Mouse (Mus musculus) right cerebral cortex, adult 2 months (tissue): ENCODE measurements around the gene Nol11.
"Not testable (repeated sequence)": the region's sequence is repeated elsewhere in the genome, so short reads cannot be mapped to it uniquely, and the experiment has no call there.

ENCODE experiments used
- DNase-seq, 2 experiments: peaks; one replicate each; pipeline ENCODE4 v3.0.0; 2021 to 2022; ENCODE audit warnings: low spot score in 2 of 2

Gene Nol11

GRCm38 (mm10) chr11:107155292-107155691 is 33.9 kb downstream of the Nol11 start:
- no peak for DNase-seq

DNA sequence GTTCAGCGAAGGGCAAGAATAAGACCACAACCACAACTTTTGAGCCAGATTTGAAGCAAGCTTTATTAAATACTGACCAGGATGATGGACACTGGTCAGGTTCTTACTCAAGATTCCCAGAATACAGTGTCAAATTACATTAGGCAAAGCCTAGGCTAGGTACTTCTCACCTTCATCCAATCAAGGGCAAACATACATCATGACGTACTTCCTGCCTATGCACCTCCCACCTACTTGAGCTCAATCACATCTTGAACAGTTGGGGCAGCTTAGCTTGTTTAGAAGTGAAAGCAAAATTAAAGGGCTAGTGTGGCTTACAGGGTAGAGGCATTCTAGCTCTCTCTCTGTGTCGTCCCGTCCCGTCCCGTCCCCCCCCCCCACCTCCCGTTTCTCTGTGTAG is 34.8 kb downstream of the Nol11 start:
- no peak for DNase-seq

DNA sequence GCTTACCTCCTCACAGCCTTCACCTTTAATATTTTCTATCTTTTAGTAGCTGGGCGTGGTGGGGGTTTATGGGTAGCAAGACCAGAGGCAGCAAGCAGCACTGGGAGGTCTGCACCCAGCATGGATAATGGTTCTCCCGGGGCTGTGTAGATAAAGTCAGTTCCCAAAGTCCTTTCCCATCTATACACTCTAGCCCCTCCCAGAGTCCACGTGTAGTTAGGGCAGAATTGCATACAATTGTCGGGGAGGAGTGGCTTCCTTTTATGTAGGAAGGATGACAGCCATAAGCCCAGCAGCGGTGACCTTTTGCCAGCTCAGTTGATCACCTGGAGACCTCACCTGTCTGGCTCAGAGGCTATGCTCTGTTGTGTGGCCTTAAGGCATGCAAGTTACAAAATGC is 35.5 kb downstream of the Nol11 start:
- no peak for DNase-seq

- no peak for DNase-seq
Measured at GRCm38 (mm10) chr11:107151809-107152208, 37.4 kb downstream of the Nol11 start.

GRCm38 (mm10) chr11:107143956-107144355 is 45.2 kb downstream of the Nol11 start:
- not testable (repeated sequence) for DNase-seq

DNA sequence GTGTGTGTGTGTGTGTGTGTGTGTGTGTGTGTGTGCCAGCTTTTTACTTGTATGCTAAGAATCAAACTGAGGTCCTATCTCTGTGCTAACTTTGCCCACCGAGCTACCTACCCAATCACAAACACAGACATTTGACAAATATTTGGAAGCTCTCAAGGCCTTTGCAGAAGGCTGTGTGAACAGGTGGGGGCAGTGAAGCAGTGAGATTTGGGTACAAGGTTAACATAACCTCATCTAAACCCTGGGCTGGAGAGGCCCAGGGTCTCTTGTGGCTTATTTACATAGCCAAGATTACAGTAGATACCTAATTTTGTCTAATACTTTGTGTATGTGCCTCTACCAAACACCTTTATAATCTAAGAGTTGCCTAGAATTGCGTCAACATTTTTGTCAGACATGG is 46.8 kb downstream of the Nol11 start:
- no peak for DNase-seq

GRCm38 (mm10) chr11:107140756-107141155 is 48.4 kb downstream of the Nol11 start:
- no peak for DNase-seq

DNA sequence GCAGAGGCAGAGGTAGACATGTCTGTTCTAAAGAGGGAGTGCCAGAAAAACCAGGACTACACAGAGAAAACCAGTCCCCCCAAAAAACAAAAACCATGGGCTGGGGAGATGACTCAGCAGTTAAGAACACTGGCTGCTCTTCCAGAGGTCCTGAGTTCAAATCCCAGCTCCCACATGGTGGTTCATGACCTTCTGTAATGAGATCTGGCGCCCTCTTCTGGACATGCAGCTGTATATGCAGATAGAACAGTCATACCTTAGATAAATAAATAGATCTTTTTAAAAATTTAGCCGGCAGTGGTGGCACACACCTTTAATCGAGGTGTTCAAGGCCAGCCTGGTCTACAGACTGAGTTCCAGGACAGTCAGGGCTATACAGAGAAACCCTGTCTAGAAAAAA is 50.5 kb downstream of the Nol11 start:
- no peak for DNase-seq

- DNase-seq = no peak
Measured at GRCm38 (mm10) chr11:107137593-107137992, 51.6 kb downstream of the Nol11 start.

GRCm38 (mm10) chr11:107136458-107136857 is 52.7 kb downstream of the Nol11 start:
- not testable (repeated sequence) for DNase-seq

DNA sequence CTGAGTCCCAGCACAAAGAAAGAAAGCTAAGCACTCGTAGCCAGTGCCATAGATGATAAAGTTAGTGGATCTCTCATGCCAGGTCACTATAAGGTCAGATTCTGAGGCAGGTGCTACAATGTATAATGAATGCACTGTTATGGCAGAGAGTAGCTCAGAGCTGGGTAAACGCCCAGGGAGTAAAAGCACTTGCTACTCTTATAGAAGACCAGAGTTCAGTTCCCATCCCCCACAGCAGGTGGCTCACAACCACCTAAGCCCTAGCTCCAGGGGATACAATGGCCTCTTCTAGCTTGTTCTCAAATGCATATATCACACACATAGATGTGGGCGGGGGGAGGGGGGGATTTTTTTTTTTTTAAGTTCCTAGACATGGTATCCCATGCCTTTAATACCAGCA is 53.4 kb downstream of the Nol11 start:
- DNase-seq = no peak

DNA sequence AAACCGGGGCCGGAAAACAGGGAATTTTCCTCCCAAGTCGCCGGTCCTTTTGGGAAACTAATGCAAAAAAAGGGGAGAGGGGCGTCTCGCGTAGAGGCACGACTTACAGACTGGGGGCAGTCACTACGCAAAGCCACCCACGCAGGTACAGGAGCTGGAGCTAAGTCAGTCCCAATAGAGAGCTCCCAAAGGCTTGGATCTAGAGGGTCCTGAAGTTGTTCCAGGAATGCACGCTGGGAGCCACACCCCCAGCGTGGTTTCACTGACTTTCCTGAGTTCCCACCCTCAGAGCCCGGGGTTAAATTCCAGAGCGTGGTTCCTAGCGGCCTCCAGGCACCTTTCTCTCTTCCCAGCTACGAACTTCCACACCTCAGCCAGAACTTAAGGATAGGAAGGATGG is 56.8 kb downstream of the Nol11 start:
- no peak for DNase-seq

DNA sequence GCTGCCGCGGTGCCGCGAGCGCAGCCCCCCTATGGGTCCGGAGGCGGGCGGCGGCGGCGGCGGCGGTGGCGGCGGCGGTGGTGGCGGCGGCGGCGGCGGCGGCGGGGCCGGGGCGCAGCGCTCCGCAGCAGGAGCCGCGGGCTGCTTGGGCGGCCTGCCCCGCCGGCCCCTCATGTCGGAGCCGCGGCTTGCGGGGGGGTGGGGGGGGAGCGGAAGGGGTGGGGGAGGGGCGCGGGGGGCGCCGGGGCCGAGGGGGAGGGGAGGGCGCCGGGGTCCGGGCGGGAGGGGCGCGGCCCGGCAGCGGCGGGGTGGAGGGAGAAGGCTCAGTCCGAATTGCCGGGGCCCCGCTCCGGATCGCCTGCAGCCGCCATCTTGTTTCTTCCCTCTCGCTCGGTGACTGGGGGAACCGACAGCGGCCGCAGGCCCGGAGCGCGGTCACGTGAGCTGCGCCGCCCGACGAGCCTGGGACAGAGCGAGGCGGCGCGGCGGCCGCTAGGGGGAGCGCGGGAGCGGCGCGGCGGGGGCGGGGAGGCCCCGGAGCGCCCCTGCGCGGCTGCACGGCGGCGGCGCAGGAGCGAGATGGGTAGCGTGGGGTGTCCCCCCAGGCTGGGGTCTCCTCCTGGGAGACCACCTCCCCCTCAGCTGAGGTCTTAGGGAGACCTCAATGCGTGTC is 57.3 kb downstream of the Nol11 start, which contains the start of gene Bptf:
Gene Bptf, minus strand, starts transcription at position 379 of the 673 bp plus-strand sequence.
- DNase-seq = peak; percentile 82 to 83

DNA sequence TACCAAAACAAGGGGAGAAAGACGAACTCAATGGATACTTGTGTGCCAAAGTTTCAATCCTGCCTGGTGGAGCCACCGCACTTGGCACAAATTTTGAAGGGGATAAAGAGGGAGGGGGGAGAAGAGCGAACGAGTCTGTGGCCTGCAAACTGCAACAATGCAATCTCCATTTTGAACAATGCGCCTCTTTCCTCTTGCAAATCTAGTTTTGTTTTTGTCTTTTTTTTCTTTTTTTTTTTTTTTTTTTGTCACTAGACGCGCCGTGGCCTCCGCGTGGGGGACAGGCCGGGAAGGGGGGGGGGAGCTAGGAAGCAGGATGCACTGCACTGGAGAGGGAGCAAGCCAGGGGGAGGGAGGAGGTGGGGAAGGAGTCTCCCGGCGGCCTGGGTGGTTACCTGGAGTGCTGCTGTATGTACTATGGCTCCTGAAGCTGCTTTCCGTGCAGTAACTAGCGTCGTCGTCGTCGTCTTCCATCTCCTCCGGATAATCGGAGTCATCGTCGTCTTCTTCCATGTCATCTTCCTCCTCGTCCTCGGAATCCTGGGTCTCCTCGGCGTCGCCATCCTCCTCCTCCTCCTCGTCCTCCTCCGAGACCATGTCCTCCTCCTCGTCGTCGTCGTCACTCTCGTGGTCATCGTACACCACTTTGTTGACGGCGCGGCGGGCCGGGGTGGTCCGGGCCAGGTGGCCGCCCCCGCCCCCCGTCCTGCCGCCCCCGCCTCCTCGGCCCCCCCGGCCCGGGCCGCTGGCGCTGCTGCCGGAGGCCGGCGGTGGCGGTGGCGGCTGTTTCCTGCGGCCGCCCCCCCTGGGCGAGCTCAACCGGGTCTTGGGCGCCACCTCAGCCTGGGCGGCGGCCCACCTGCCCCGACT is 58.1 kb downstream of the Nol11 start:
- peak; percentile 44 to 57 for DNase-seq

- peak in 1 of 2 experiments; percentile 11 for DNase-seq
Measured at GRCm38 (mm10) chr11:107130221-107130788, 58.9 kb downstream of the Nol11 start.

DNA sequence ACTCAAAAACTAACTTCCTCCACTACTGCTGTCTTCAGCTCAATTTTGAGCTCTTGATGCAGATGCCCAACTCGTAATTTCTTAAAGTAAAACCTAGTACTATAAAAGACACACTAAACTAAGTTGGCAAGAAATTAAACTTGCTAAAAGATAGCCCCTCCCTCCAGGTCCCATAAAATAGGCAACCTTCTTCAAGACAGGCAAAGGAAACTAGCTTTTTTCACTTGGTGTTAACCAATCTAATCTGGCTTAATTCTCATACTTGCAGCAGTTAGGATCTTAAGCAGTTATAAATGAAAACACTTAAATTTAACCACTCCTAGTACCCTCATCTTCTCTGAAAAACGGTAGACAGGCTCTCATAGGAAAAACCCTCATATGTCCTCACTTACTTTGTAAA is 59.5 kb downstream of the Nol11 start:
- DNase-seq = no peak

GRCm38 (mm10) chr11:107126716-107127115 is 62.5 kb downstream of the Nol11 start:
- DNase-seq = not testable (repeated sequence)

- DNase-seq = no peak
Measured at GRCm38 (mm10) chr11:107125011-107125410, 64.2 kb downstream of the Nol11 start.

DNA sequence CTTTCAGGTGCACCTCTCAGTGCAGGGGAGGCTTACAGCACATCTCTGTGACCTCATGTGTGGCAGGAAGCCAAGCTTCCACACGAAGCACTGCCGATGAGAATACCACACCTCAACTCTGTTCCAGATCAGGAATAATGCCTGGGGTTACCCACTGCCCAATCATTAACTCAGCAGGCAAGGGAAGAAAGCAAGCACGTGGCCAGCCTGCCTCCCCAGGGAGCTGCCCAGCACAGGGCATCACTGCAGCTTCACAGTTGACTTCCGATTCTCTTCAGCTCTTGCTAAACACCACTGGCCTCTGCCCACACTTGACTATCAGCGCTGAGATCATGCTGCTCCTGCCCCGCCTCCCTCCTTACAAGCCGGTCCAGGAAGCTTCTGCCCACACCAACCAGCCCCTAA is 64.9 kb downstream of the Nol11 start:
- DNase-seq = peak; percentile 60 to 63

- DNase-seq = peak in 1 of 2 experiments; percentile 21
Measured at GRCm38 (mm10) chr11:107117789-107118188, 71.4 kb downstream of the Nol11 start.
